Mouse (Mus musculus) liver, postnatal 0 days (tissue): ENCODE data around the gene Mlx.

Experiments
- CTCF ChIP-seq: sonication (generic); IDR thresholded peaks from 2 replicates; pipeline ENCODE4 v1.5.1; 2016; ENCODE audit warnings: antibody characterized with exemption, low read depth
- EP300 ChIP-seq: IDR thresholded peaks from 2 replicates; pipeline ENCODE4 v1.6.1; 2016; ENCODE audit warnings: antibody characterized with exemption, low read depth, mild to moderate bottlenecking

- TF ChIP-seq EP300 (no peak), CTCF (no peak)
Measured at GRCm38 (mm10) chr11:101065002-101065401, 22.1 kb upstream of the Mlx start.
